Mouse (Mus musculus) embryonic facial prominence, embryonic 10.5 days (tissue): ENCODE data around the gene Baz2b. TPM values are rescaled to one million over a fixed set of nuclear protein-coding genes. Genes with fewer than 3 reads are reported as not detected.
A peak's percentile ranks its signal among the peaks of the same experiment; 100 is the strongest.
"Not testable (repeated sequence)": the region's sequence is repeated elsewhere in the genome, so short reads cannot be mapped to it uniquely, and the experiment has no call there.

Source experiments
- DNase-seq: peaks from one replicate; pipeline ENCODE4 v3.0.0-alpha.2; 2017; ENCODE audit warnings: low spot score
- H3K27ac ChIP-seq: fragments of 300-500 bp; sonication (generic); replicated peaks from 2 replicates; pipeline ENCODE4 v1.5.1; 2016; ENCODE audit warnings: mild to moderate bottlenecking
- H3K27me3 ChIP-seq: fragments of 300-500 bp; sonication (generic); replicated peaks from 2 replicates; pipeline ENCODE4 v1.6.1; 2016; ENCODE audit warnings: low read depth, mild to moderate bottlenecking; ENCODE audit not compliant: poor library complexity, severe bottlenecking
- H3K36me3 ChIP-seq: fragments of 300-500 bp; sonication (generic); replicated peaks from 2 replicates; pipeline ENCODE4 v1.6.1; 2016; ENCODE audit warnings: mild to moderate bottlenecking, moderate library complexity
- H3K4me1 ChIP-seq: fragments of 300-500 bp; sonication (generic); 2 replicates; pipeline ENCODE4 v1.6.1; 2016
- H3K4me3 ChIP-seq: fragments of 300-500 bp; sonication (generic); 2 replicates; pipeline ENCODE4 v1.5.1; 2016; ENCODE audit warnings: mild to moderate bottlenecking, moderate library complexity
- H3K9me3 ChIP-seq: fragments of 300-500 bp; sonication (generic); 2 replicates; pipeline ENCODE4 v1.6.1; 2016; ENCODE audit warnings: mild to moderate bottlenecking
- WGBS: fragments of 180-500 bp; shearing (Covaris S2); methylation state at CpG from one replicate; pipeline ENCODE4 v1.1.7; 2016; 5-methylcytosine and 5-hydroxymethylcytosine counted together
- polyA plus RNA-seq: library from polyadenylated mRNA; unstranded; fragments of >200 nt; fragmentation: Nextera tagmentation; extraction: Ambion mirVana; gene quantifications from 2 replicates; pipeline ENCODE4 v1.2.1, GENCODE M21; 2016

Gene Baz2b
- polyA plus RNA-seq, 1 experiment from 2014 or later = 63.6 TPM

GRCm38 (mm10) chr2:60145742-60146141 lies 63.9 kb downstream of the Baz2b start:
- H3K27ac ChIP-seq = no peak overlapping the region
- H3K4me1 ChIP-seq = peaks cover 14% of the 10 kb centered on the region
- no peak for DNase-seq
- H3K27me3 ChIP-seq = no peaks in the 10 kb centered on the region
- H3K9me3 ChIP-seq = no peaks in the 10 kb centered on the region
- H3K4me3 ChIP-seq = no peak overlapping the region
- WGBS = 70% methylated on average over 6 of the region's 6 CpGs
- no peaks in the 10 kb centered on the region for H3K36me3 ChIP-seq

DNA sequence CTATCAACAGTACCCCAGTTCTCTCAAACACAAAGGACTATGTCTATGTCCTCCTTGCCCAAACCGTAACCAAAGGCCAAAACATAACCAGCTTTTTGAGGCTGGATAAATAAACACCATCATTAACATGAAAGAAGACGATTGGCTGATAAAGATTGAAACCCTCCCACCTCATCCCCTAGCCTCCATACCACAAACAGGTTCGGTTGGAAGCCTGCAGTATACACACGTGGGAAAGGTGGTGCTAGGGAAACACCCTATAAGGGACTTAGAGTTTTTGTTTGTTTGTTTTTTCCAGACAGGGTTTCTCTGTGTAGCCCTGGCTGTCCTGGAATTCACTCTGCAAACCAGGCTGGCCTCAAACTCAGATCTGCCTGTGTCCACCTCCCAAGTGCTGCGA lies 66.3 kb downstream of the Baz2b start:
- Histone ChIP-seq H3K36me3 (no peaks in the 10 kb centered on the region), H3K4me1 (peaks cover 19% of the 10 kb centered on the region), H3K27ac (no peak overlapping the region), H3K27me3 (no peaks in the 10 kb centered on the region), H3K4me3 (no peak overlapping the region), H3K9me3 (no peaks in the 10 kb centered on the region)
- WGBS = 53% methylated on average over 5 of the region's 5 CpGs
- DNase-seq = no peak

DNA sequence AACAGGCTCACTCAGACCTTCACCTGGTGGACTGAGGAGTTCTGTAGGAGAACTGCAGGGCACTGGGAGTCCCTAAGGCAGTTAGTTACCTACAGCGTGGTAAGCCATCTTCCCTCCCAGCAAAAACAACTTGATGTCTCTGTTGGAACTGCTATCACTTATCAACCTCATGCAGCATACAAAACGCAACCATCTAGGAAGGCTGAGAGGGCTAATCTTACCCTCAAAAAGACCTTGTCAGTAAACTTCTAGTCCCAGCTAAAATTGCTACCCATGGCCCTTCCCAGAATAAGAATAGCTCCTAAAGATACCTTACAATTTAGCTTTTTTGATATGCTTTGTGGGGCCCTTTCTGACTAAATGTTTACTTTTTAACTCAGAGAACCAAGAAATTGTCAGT lies 67.4 kb downstream of the Baz2b start:
- 74% methylated on average over 2 of the region's 2 CpGs for WGBS

GRCm38 (mm10) chr2:60138751-60139162 lies 70.9 kb downstream of the Baz2b start:
- H3K27ac ChIP-seq = no peak overlapping the region
- DNase-seq = no peak
- no peak overlapping the region for H3K4me3 ChIP-seq
- WGBS = 67% methylated on average over 7 of the region's 7 CpGs
- peaks cover 11% of the 10 kb centered on the region for H3K4me1 ChIP-seq
- no peaks in the 10 kb centered on the region for H3K9me3 ChIP-seq
- H3K27me3 ChIP-seq = no peaks in the 10 kb centered on the region
- no peaks in the 10 kb centered on the region; the same call in 1 of the 2 replicates for H3K36me3 ChIP-seq

More for the DNA sequence above, 67.4 kb downstream of the Baz2b start:
- Histone ChIP-seq H3K4me3 (no peak overlapping the region), H3K36me3 (no peaks in the 10 kb centered on the region), H3K4me1 (peaks cover 19% of the 10 kb centered on the region), H3K27ac (no peak overlapping the region), H3K27me3 (no peaks in the 10 kb centered on the region), H3K9me3 (no peaks in the 10 kb centered on the region)
- no peak for DNase-seq

- H3K4me1 ChIP-seq = peaks cover 21% of the 10 kb centered on the region
- H3K9me3 ChIP-seq = no peaks in the 10 kb centered on the region
- H3K27me3 ChIP-seq = no peaks in the 10 kb centered on the region
- no peak overlapping the region for H3K4me3 ChIP-seq
- no peak overlapping the region for H3K27ac ChIP-seq
- WGBS = 68% methylated on average over 2 of the region's 2 CpGs
- H3K36me3 ChIP-seq = no peaks in the 10 kb centered on the region; the same call in 1 of the 2 replicates
- no peak for DNase-seq
These were observed 73.8 kb downstream of the Baz2b start for GRCm38 (mm10) chr2:60135796-60136195.

GRCm38 (mm10) chr2:60134958-60135357 lies 74.7 kb downstream of the Baz2b start:
- 94% methylated on average over 7 of the region's 7 CpGs for WGBS
- H3K9me3 ChIP-seq, DNase-seq, H3K4me3 ChIP-seq, H3K36me3 ChIP-seq, H3K27ac ChIP-seq, H3K27me3 ChIP-seq: not testable (repeated sequence)
- H3K4me1 ChIP-seq = peaks cover 21% of the 10 kb centered on the region

GRCm38 (mm10) chr2:60133072-60133471 lies 76.6 kb downstream of the Baz2b start:
- Histone ChIP-seq H3K27me3 (no peaks in the 10 kb centered on the region), H3K4me3 (no peak overlapping the region), H3K9me3 (no peaks in the 10 kb centered on the region), H3K4me1 (peaks cover 16% of the 10 kb centered on the region), H3K36me3 (no peaks in the 10 kb centered on the region; the same call in 1 of the 2 replicates), H3K27ac (no peak overlapping the region; the same call in 1 of the 2 replicates)
- 69% methylated on average over 2 of the region's 2 CpGs for WGBS
- no peak for DNase-seq

GRCm38 (mm10) chr2:60132269-60133042 lies 77.2 kb downstream of the Baz2b start:
- DNase-seq = peak; percentile 27
- 62% methylated on average over 10 of the region's 10 CpGs for WGBS
- H3K27ac ChIP-seq = no peak overlapping the region

GRCm38 (mm10) chr2:60128631-60129030 lies 81.0 kb downstream of the Baz2b start:
- DNase-seq = no peak
- H3K4me3 ChIP-seq = no peak overlapping the region
- H3K9me3 ChIP-seq = no peaks in the 10 kb centered on the region
- no peak overlapping the region for H3K27ac ChIP-seq
- H3K4me1 ChIP-seq = peaks cover 28% of the 10 kb centered on the region
- no peaks in the 10 kb centered on the region for H3K36me3 ChIP-seq
- WGBS = 95% methylated on average over 7 of the region's 7 CpGs
- H3K27me3 ChIP-seq = no peaks in the 10 kb centered on the region

More at GRCm38 (mm10) chr2:60132269-60133042, 77.2 kb downstream of the Baz2b start:
- no peaks in the 10 kb centered on the region for H3K27me3 ChIP-seq
- H3K4me3 ChIP-seq = no peak overlapping the region
- H3K9me3 ChIP-seq = no peaks in the 10 kb centered on the region
- H3K4me1 ChIP-seq = peaks cover 16% of the 10 kb centered on the region
- H3K36me3 ChIP-seq = no peaks in the 10 kb centered on the region; the same call in 1 of the 2 replicates

- WGBS = 9% methylated on average over 7 of the region's 7 CpGs
- DNase-seq = peak; percentile 54
- Histone ChIP-seq H3K27ac (peak overlapping the region; percentile 44; the same call in 1 of the 2 replicates), H3K4me3 (peak overlapping the region; percentile 93), H3K4me1 (peaks cover 29% of the 10 kb centered on the region), H3K9me3 (no peaks in the 10 kb centered on the region), H3K36me3 (no peaks in the 10 kb centered on the region), H3K27me3 (no peaks in the 10 kb centered on the region)
These were observed 82.8 kb downstream of the Baz2b start for GRCm38 (mm10) chr2:60126831-60127230.

DNA sequence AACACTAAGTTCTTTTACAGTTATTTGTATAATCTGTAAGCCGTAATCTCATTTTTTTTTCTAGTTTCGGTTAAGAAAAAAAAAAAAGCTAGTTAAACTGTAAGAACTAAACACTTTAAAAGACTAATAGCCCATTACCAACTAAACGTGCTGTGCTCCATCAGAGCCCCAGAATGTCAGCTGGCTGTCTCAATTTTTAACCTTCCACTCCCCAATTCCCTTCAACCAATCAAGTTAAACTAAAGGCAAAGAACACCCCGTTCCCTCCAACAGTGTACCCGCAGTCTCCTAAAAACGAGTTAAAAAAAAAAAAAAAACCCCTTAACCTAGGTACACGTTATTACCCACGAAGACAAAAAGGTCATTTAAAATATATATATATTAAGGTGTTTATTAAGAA lies 83.3 kb downstream of the Baz2b start:
- no peaks in the 10 kb centered on the region for H3K27me3 ChIP-seq
- no peaks in the 10 kb centered on the region for H3K9me3 ChIP-seq
- H3K36me3 ChIP-seq = no peaks in the 10 kb centered on the region
- H3K4me1 ChIP-seq = peaks cover 33% of the 10 kb centered on the region
- H3K4me3 ChIP-seq = peak overlapping the region; percentile 93
- H3K27ac ChIP-seq = peak overlapping the region; percentile 100
- 7% methylated on average over 8 of the region's 8 CpGs for WGBS
- no peak for DNase-seq

GRCm38 (mm10) chr2:60125049-60126004 lies 84.3 kb downstream of the Baz2b start:
- peak; percentile 81 for DNase-seq
- H3K27me3 ChIP-seq = no peaks in the 10 kb centered on the region
- peak overlapping the region; percentile 93 for H3K4me3 ChIP-seq
- peak overlapping the region; percentile 100 for H3K27ac ChIP-seq
- no peaks in the 10 kb centered on the region for H3K9me3 ChIP-seq
- WGBS = 3% methylated on average over 83 of the region's 83 CpGs
- peaks cover 41% of the 10 kb centered on the region for H3K4me1 ChIP-seq
- H3K36me3 ChIP-seq = no peaks in the 10 kb centered on the region
